Mouse (Mus musculus) right cerebral cortex, adult 18-20 months (tissue): Measurements from ENCODE around the gene Uhrf1.

Experiments
- DNase-seq: peaks from one replicate; pipeline ENCODE4 v3.0.0; 2022; ENCODE audit warnings: mixed read lengths

The Uhrf1 gene

DNA sequence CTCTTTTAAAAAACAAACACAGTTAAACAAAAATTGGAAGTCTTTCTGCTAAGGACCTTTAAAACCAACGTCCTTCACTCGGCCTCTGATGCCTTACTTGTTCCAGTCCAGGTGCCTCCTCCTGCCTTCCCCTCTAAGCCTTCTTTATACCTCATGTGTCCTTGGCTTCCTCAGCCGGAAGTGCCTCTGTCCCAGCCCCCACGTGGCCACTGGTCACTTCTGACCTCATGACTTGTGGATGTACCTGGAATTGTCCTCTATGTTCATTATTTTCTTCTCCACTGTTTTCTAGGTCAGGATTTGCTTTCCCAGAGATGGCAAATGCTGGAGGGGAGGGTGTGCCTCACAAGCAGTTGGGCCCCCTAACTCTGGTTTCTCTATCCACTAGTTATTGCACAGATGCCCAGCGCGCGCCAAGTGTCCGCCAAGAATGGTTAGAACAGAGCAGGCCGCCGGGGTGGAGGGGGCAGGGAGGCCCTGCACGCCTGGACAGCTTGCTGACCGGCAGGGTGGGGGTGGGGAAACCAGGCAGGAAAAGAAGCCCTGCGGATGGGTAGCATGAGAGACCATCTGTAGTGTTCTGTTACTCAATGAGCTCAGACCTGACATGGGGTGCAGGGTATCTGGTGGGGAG lies 641 bp upstream of the Uhrf1 start:
- DNase-seq = no peak

GRCm38 (mm10) chr17:56303847-56304586 lies 896 bp downstream of the Uhrf1 start:
- peak; percentile 93 for DNase-seq

GRCm38 (mm10) chr17:56304718-56305117 lies 1.6 kb downstream of the Uhrf1 start:
- DNase-seq = no peak

GRCm38 (mm10) chr17:56305156-56305555 lies 2.0 kb downstream of the Uhrf1 start:
- DNase-seq = no peak

GRCm38 (mm10) chr17:56305826-56306225 lies 2.7 kb downstream of the Uhrf1 start:
- DNase-seq = no peak

- no peak for DNase-seq
These were observed 5.0 kb downstream of the Uhrf1 start for GRCm38 (mm10) chr17:56308088-56308487.

GRCm38 (mm10) chr17:56309191-56309945 lies 6.2 kb downstream of the Uhrf1 start:
- DNase-seq = no peak

GRCm38 (mm10) chr17:56324419-56324818 lies 21.3 kb downstream of the Uhrf1 start:
- no peak for DNase-seq

GRCm38 (mm10) chr17:56325450-56326152 lies 22.5 kb downstream of the Uhrf1 start, which contains the start of gene Kdm4b:
TSS of gene Kdm4b (plus strand) at chr17:56326062.
- peak; percentile 100 for DNase-seq

DNA sequence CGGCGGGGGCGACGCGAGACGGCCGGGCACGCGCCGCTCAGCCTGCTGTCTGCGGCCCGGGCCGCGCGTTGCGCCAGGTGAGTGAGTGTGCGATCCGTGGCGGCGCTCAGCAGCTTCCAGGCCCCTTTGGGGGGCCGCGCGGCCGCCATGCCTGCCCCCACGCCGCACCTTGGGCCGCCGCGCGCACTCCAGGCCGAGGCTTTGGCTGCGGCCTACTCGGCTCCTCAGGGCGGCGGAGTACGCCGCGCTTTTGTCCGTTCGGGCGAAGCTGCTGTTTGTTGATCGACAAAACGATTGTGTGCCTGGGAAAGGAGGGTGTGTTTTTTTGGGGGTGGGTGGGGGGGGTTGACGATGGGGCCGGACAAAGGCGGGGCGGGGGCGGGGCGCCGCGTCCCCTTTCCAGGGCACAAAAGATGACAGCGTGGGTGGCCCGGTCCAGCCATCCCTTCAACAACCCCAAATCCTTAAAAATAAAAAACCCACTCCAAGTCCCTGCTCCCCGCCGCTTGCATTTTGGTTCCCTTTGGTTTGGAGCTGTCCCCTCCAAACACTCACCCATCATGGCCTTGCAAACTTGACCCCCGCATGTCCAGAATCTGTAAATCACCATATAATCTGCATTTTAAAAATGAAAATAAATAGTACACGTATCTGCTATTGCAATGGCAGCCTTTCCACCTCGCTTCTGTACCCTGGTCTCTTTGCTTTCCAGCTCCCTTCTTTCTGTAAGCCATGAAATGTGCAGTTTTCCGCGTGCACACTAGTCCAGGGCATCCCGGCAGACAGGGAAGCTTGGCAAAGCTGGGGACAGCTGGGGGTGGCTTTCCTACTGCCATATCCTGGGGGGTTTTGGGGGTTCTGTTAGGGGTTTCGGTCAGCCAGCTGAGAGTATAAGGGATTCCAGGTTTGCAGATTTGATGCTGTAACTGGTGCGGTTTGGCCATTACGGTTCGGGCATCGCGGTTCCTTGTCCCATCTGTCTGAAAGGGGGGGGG lies 23.3 kb downstream of the Uhrf1 start:
- no peak for DNase-seq

GRCm38 (mm10) chr17:56329267-56329666 lies 26.1 kb downstream of the Uhrf1 start:
- no peak for DNase-seq

DNA sequence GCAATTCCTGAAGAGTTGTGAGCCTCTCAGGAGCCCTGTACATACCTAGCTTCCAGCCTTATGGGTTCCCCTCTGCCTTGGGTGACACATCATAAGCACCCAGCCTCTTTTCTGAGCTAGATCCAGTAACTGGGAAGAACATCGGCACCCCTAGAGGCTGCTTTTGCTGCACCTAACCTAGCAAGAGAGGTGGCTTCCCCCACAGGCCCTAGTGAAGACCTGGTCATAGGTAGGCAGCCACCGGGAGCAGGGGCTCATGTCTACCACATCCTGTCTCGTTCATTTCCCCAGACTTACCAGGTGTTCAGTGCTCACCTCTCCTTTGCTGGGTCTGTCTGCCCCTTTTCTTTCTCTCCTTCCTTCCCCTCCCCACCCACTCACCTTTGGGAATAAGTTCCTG lies 27.2 kb downstream of the Uhrf1 start:
- no peak for DNase-seq

DNA sequence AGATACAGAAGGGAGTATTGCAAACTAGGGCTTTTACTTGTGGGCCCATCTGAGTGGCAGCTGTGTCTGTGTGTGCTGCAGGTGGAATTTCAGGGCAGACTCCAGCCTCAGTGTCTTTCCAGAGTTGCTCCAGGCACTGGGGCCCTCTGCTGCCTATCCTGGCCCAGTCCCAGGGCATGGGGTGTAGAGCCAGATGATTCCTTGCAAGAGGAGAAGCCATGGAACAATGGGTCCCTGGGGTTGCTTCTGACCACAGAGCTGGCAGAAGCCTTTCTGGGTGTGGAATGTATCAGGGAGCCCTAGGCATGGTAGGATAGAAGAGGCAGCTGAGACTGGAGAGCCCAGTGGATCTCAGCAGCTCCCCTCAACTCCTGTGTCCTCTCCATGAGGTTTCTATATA lies 28.1 kb downstream of the Uhrf1 start:
- no peak for DNase-seq

GRCm38 (mm10) chr17:56332987-56333386 lies 29.9 kb downstream of the Uhrf1 start:
- no peak for DNase-seq

GRCm38 (mm10) chr17:56337190-56337589 lies 34.1 kb downstream of the Uhrf1 start:
- DNase-seq = peak; percentile 40

GRCm38 (mm10) chr17:56337791-56338190 lies 34.7 kb downstream of the Uhrf1 start:
- no peak for DNase-seq

GRCm38 (mm10) chr17:56338909-56339308 lies 35.8 kb downstream of the Uhrf1 start:
- DNase-seq = no peak

DNA sequence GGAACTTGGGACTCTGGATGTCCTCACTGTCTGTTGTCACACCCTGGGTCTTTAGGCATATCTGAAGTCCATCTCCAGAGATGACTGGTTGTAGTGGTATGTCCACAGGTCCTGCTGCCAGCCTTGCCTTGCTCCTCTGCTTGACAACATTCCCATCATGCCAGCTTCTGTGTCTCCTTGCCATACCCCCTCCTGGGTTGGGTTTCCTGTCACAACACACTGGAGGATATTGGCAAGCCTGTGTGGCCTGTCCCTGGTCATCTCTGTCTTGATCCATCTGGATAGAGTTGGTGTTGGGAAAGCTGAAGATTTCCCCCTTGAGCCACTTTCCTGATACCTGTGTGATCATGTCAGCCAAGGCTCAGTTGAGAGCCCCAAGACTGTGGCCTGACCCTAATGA lies 37.6 kb downstream of the Uhrf1 start:
- DNase-seq = no peak

- DNase-seq = no peak
These were observed 40.3 kb downstream of the Uhrf1 start for GRCm38 (mm10) chr17:56343466-56343865.

- DNase-seq = no peak
These were observed 42.2 kb downstream of the Uhrf1 start for GRCm38 (mm10) chr17:56345364-56345763.

- no peak for DNase-seq
These were observed 45.0 kb downstream of the Uhrf1 start for GRCm38 (mm10) chr17:56348128-56348527.

DNA sequence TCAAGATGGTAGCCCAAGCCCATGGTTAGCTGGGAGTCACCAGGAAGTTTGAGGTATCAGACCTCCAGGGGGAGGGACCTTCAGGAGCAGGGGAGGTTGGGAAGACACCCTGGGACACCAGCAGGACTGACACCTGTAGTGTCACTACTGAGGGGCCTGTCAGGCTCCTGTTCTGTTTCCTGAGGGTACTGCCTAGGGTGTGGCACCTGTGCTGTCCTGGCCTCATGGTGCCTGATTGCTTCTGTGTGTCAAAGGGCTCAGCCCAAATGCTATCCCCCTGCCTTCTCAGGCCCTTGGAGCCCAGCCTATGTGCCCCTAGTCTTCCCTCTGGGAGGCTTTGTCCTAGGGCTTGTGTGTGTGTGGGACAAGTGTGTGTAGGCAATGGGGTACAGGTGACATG lies 45.5 kb downstream of the Uhrf1 start:
- DNase-seq = no peak
